Mouse (Mus musculus) liver, embryonic 11.5 days (tissue): ENCODE results near the gene Cdc14b. TPM values are rescaled to one million over a fixed set of nuclear protein-coding genes. Genes with fewer than 3 reads are reported as not detected.

Experiments
- ATAC-seq: fragments of 200-750 bp; cut with Nextera tagmentation; replicated peaks from 2 replicates; pipeline ENCODE4 v1.8.0; 2017; ENCODE audit warnings: moderate number of reproducible peaks, mild to moderate bottlenecking, moderate TSS enrichment, moderate library complexity; ENCODE audit not compliant: low FRiP score
- DNase-seq: peaks from one replicate; pipeline ENCODE4 v3.0.0-alpha.2; 2017; ENCODE audit warnings: low spot score
- H3K27ac ChIP-seq: fragments of 300-500 bp; sonication (generic); 2 replicates; pipeline ENCODE4 v1.5.1; 2014; ENCODE audit warnings: mild to moderate bottlenecking, low read depth, low read length, control low read depth
- H3K27me3 ChIP-seq: fragments of 300-500 bp; sonication (generic); replicated peaks from 2 replicates; pipeline ENCODE4 v1.6.1; 2014; ENCODE audit warnings: low read length, mixed read lengths; ENCODE audit not compliant: control insufficient read depth, insufficient read depth
- H3K36me3 ChIP-seq: fragments of 300-500 bp; sonication (generic); 2 replicates; pipeline ENCODE4 v1.6.1; 2014; ENCODE audit warnings: mild to moderate bottlenecking, low read length, moderate library complexity, mixed read lengths; ENCODE audit not compliant: control insufficient read depth, insufficient read depth
- H3K4me1 ChIP-seq: fragments of 300-500 bp; sonication (generic); replicated peaks from 2 replicates; pipeline ENCODE4 v1.6.1; 2014; ENCODE audit warnings: low read length, mixed read lengths; ENCODE audit not compliant: control insufficient read depth, insufficient read depth
- H3K4me2 ChIP-seq: fragments of 300-500 bp; sonication (generic); 2 replicates; pipeline ENCODE4 v1.6.1; 2014; ENCODE audit warnings: mild to moderate bottlenecking, control low read depth, moderate library complexity
- H3K4me3 ChIP-seq: fragments of 300-500 bp; sonication (generic); 2 replicates; pipeline ENCODE4 v1.5.1; 2014; ENCODE audit warnings: low read depth, low read length, control low read depth
- H3K9ac ChIP-seq: fragments of 300-500 bp; sonication (generic); 2 replicates; pipeline ENCODE4 v1.6.1; 2014; ENCODE audit warnings: low read depth, low read length, control low read depth
- H3K9me3 ChIP-seq: fragments of 300-500 bp; sonication (generic); 2 replicates; pipeline ENCODE4 v1.6.1; 2016; ENCODE audit warnings: low read length, inconsistent platforms, mixed read lengths; ENCODE audit not compliant: control insufficient read depth
- WGBS: fragments of 180-500 bp; shearing (Covaris S2); extraction: QIAGEN DNeasy Blood & Tissue Kit; methylation state at CpG from one replicate; pipeline ENCODE4 v1.1.7; 2014; 5-methylcytosine and 5-hydroxymethylcytosine counted together
- polyA plus RNA-seq: library from polyadenylated mRNA; unstranded; fragments of >200 nt; fragmentation: Nextera tagmentation; extraction: Ambion mirVana; gene quantifications from 2 replicates; pipeline ENCODE4 v1.2.1, GENCODE M21; 2014

Gene Cdc14b
- polyA plus RNA-seq, 1 experiment from 2014 or later: 16.6 TPM

GRCm38 (mm10) chr13:64286791-64287190, 11.7 kb upstream of the Cdc14b start:
- H3K4me3 ChIP-seq: no peak overlapping the region
- H3K36me3 ChIP-seq: no peaks in the 10 kb centered on the region
- ATAC-seq (no peak), DNase-seq (no peak)
- H3K4me1 ChIP-seq: no peaks in the 10 kb centered on the region
- no peak overlapping the region for H3K27ac ChIP-seq
- H3K9ac ChIP-seq: no peak overlapping the region
- 63% methylated on average over 4 of the region's 4 CpGs for WGBS
- H3K4me2 ChIP-seq: no peak overlapping the region
- peaks cover 4% of the 10 kb centered on the region for H3K9me3 ChIP-seq
- no peaks in the 10 kb centered on the region for H3K27me3 ChIP-seq

- DNase-seq: no peak
- Histone ChIP-seq H3K36me3 (no peaks in the 10 kb centered on the region), H3K9me3 (peaks cover 4% of the 10 kb centered on the region), H3K4me2 (no peak overlapping the region), H3K27ac (no peak overlapping the region), H3K4me3 (no peak overlapping the region), H3K4me1 (no peaks in the 10 kb centered on the region), H3K9ac (no peak overlapping the region), H3K27me3 (no peaks in the 10 kb centered on the region)
- no peak for ATAC-seq
- WGBS: 71% methylated on average over 4 of the region's 4 CpGs
These were observed 11.2 kb upstream of the Cdc14b start for GRCm38 (mm10) chr13:64286321-64286720.

- Histone ChIP-seq H3K4me3 (no peak overlapping the region), H3K9ac (no peak overlapping the region), H3K27me3 (0 out of 2 replicates have a peak, but pooled peaks cover 2% of the 10 kb centered on the region), H3K27ac (no peak overlapping the region), H3K36me3 (no peaks in the 10 kb centered on the region), H3K4me2 (no peak overlapping the region), H3K4me1 (no peaks in the 10 kb centered on the region), H3K9me3 (peaks cover 4% of the 10 kb centered on the region)
- DNase-seq: no peak
- no peak for ATAC-seq
- 88% methylated on average over 2 of the region's 2 CpGs for WGBS
These were observed 9.6 kb upstream of the Cdc14b start for GRCm38 (mm10) chr13:64284676-64285075.

GRCm38 (mm10) chr13:64280940-64281339, 5.8 kb upstream of the Cdc14b start:
- Histone ChIP-seq H3K4me2 (no peak overlapping the region), H3K9ac (no peak overlapping the region), H3K36me3 (no peaks in the 10 kb centered on the region), H3K4me1 (peaks cover 6% of the 10 kb centered on the region; the same call in 1 of the 2 replicates), H3K27ac (no peak overlapping the region), H3K9me3 (peaks cover 4% of the 10 kb centered on the region), H3K4me3 (no peak overlapping the region), H3K27me3 (0 out of 2 replicates have a peak, but pooled peaks cover 2% of the 10 kb centered on the region)
- ATAC-seq (no peak), DNase-seq (no peak)
- 73% methylated on average over 5 of the region's 5 CpGs for WGBS

- Histone ChIP-seq H3K4me2 (peak overlapping the region; percentile 99), H3K9me3 (no peaks in the 10 kb centered on the region), H3K4me1 (peaks cover 13% of the 10 kb centered on the region; the same call in 1 of the 2 replicates), H3K27me3 (0 out of 2 replicates have a peak, but pooled peaks cover 4% of the 10 kb centered on the region), H3K36me3 (no peaks in the 10 kb centered on the region), H3K27ac (peak overlapping the region; percentile 52), H3K9ac (peak overlapping the region; percentile 77), H3K4me3 (peak overlapping the region; percentile 75)
- ATAC-seq (peak; percentile 30; the same call in 1 of the 2 replicates), DNase-seq (no peak)
- WGBS: 11% methylated on average over 9 of the region's 9 CpGs
These were observed 651 bp upstream of the Cdc14b start for GRCm38 (mm10) chr13:64275754-64276127.

- H3K27me3 ChIP-seq: 0 out of 2 replicates have a peak, but pooled peaks cover 2% of the 10 kb centered on the region
These were observed 922 bp downstream of the Cdc14b start for GRCm38 (mm10) chr13:64273891-64274844.

GRCm38 (mm10) chr13:64273352-64273751, 1.7 kb downstream of the Cdc14b start:
- no peaks in the 10 kb centered on the region for H3K36me3 ChIP-seq
- H3K27ac ChIP-seq: no peak overlapping the region
- H3K4me1 ChIP-seq: peaks cover 13% of the 10 kb centered on the region; the same call in 1 of the 2 replicates
- H3K27me3 ChIP-seq: 0 out of 2 replicates have a peak, but pooled peaks cover 2% of the 10 kb centered on the region
- WGBS: 45% methylated on average over 8 of the region's 8 CpGs
- no peak overlapping the region for H3K9ac ChIP-seq
- H3K4me2 ChIP-seq: peak overlapping the region; percentile 99
- H3K4me3 ChIP-seq: no peak overlapping the region
- H3K9me3 ChIP-seq: no peaks in the 10 kb centered on the region
- DNase-seq: no peak
- no peak for ATAC-seq

More at GRCm38 (mm10) chr13:64273891-64274844, 922 bp downstream of the Cdc14b start:
- ATAC-seq (peak; percentile 61), DNase-seq (peak; percentile 57)
- Histone ChIP-seq H3K36me3 (no peaks in the 10 kb centered on the region), H3K4me3 (peak overlapping the region; percentile 75), H3K27ac (no peak overlapping the region), H3K4me2 (peak overlapping the region; percentile 99), H3K9ac (peak overlapping the region; percentile 73), H3K9me3 (no peaks in the 10 kb centered on the region), H3K4me1 (peaks cover 13% of the 10 kb centered on the region; the same call in 1 of the 2 replicates)
- WGBS: under 1% methylated on average over 75 of the region's 95 CpGs

- Histone ChIP-seq H3K36me3 (no peaks in the 10 kb centered on the region), H3K4me1 (peaks cover 5% of the 10 kb centered on the region), H3K27ac (no peak overlapping the region), H3K9me3 (no peaks in the 10 kb centered on the region), H3K4me2 (no peak overlapping the region), H3K4me3 (no peak overlapping the region), H3K9ac (no peak overlapping the region), H3K27me3 (0 out of 2 replicates have a peak, but pooled peaks cover under 1% of the 10 kb centered on the region)
- no peak for DNase-seq
- 58% methylated on average over 4 of the region's 4 CpGs for WGBS
- no peak for ATAC-seq
These were observed 6.7 kb downstream of the Cdc14b start for GRCm38 (mm10) chr13:64268384-64268783.
